Mouse (Mus musculus): Measurements from ENCODE around the gene Vcpkmt.

- TF ChIP-seq FLI1 (IDR thresholded peaks at IDR 0.05; ENCODE audit: low read length), result no peak
- TF ChIP-seq GATA1 (IDR thresholded peaks at IDR 0.05; ENCODE audit: borderline replicate concordance, low read length), result no peak
Measured at GRCm38 (mm10) chr12:69604367-69604766, 21.5 kb upstream of the Vcpkmt start.
